Mouse (Mus musculus) limb, embryonic 15.5 days (tissue): ENCODE data around the gene Cfap65. TPM values are rescaled to one million over a fixed set of nuclear protein-coding genes. Genes with fewer than 3 reads are reported as not detected.

Source experiments
- ATAC-seq: fragments of 200-750 bp; cut with Nextera tagmentation; 2 replicates; pipeline ENCODE4 v1.8.0; 2017; ENCODE audit warnings: low read depth, moderate TSS enrichment; ENCODE audit not compliant: insufficient number of reproducible peaks, low FRiP score, low TSS enrichment
- H3K27ac ChIP-seq: fragments of 300-500 bp; sonication (generic); 2 replicates; pipeline ENCODE4 v1.5.1; 2015; ENCODE audit warnings: moderate library complexity, mild to moderate bottlenecking, inconsistent platforms
- H3K27me3 ChIP-seq: fragments of 300-500 bp; sonication (generic); 2 replicates; pipeline ENCODE4 v1.6.1; 2015; ENCODE audit warnings: inconsistent platforms
- H3K36me3 ChIP-seq: fragments of 300-500 bp; sonication (generic); 2 replicates; pipeline ENCODE4 v1.6.1; 2015; ENCODE audit warnings: inconsistent platforms
- H3K4me1 ChIP-seq: fragments of 300-500 bp; sonication (generic); 2 replicates; pipeline ENCODE4 v1.6.1; 2015; ENCODE audit warnings: inconsistent platforms
- H3K4me2 ChIP-seq: fragments of 300-500 bp; sonication (generic); 2 replicates; pipeline ENCODE4 v1.6.1; 2015; ENCODE audit warnings: mild to moderate bottlenecking, inconsistent platforms
- H3K4me3 ChIP-seq: fragments of 300-500 bp; sonication (generic); 2 replicates; pipeline ENCODE4 v1.5.1; 2015; ENCODE audit warnings: mild to moderate bottlenecking, inconsistent platforms
- H3K9ac ChIP-seq: fragments of 300-500 bp; sonication (generic); 2 replicates; pipeline ENCODE4 v1.6.1; 2015; ENCODE audit warnings: inconsistent platforms
- H3K9me3 ChIP-seq: fragments of 300-500 bp; sonication (generic); 2 replicates; pipeline ENCODE4 v1.6.1; 2016; ENCODE audit warnings: inconsistent platforms
- WGBS: fragments of 180-500 bp; shearing (Covaris S2); methylation state at CpG from one replicate; pipeline ENCODE4 v1.1.7; 2015; 5-methylcytosine and 5-hydroxymethylcytosine counted together
- polyA plus RNA-seq: library from polyadenylated mRNA; unstranded; fragments of >200 nt; fragmentation: Nextera tagmentation; extraction: Ambion mirVana; gene quantifications from 2 replicates; pipeline ENCODE4 v1.2.1, GENCODE M21; 2015

The Cfap65 gene
- polyA plus RNA-seq = not detected in 2 replicates

DNA sequence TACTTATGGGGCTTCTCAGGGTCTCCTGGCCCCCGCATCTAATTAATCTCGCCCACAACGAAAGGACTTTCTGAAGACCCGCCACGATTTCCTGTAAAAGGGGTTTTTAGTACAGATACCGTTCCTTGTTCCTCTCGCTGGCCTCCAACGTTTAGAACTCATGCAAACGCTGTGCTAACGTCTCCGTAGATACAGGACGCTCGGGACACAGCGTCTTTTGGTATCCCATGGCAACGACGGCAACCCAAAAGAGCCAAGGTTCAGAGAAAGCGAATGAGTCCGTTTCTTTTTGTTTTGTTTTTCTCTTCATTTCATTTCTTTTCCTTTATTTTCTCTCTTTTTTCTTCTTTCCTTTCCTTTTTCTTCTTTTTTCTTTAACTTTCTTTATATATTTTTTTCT lies at the start of gene Cfap65:
TSS of gene Cfap65 (minus strand) at position 198 of the 400 bp plus-strand sequence.
- ATAC-seq = no peak
- H3K4me2 ChIP-seq = 0 out of 2 replicates have a peak within 1 kb of the TSS, but pooled peaks have one; percentile 22
- 4% methylated on average over 18 of the region's 18 CpGs for WGBS
- H3K4me3 ChIP-seq = peak within 1 kb of the TSS; percentile 12; the same call in 1 of the 2 replicates
- H3K27ac ChIP-seq = no peak within 1 kb of the TSS
- no peak within 1 kb of the TSS for H3K9ac ChIP-seq
- H3K36me3 ChIP-seq = no peaks in the 10 kb centered on the region
- H3K9me3 ChIP-seq = no peaks in the 10 kb centered on the region
- 0 out of 2 replicates have a peak, but pooled peaks cover 2% of the 10 kb centered on the region for H3K4me1 ChIP-seq
- peaks cover 50% of the 10 kb centered on the region for H3K27me3 ChIP-seq

DNA sequence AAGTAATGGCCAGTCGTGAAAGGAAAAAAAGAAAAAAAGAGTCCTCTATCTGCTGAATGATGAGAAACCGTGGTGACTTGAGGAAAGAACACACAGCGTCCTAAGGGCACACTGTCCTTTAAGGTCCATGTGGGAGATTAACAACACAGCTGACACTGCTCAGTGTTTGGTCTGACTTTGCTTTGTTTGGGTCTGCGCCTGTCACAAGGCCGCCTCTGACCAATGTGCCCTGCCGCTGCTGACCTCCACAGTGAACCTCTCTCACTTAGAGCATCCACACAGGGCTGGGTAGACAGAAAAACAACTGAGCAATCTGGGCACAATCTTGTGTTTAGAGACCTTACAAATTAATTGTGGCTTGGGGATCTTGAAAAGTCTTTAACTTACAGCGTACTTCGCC lies 41.6 kb upstream of the Cfap65 start:
- WGBS = 82% methylated on average over 8 of the region's 8 CpGs
- no peak overlapping the region for H3K27ac ChIP-seq

DNA sequence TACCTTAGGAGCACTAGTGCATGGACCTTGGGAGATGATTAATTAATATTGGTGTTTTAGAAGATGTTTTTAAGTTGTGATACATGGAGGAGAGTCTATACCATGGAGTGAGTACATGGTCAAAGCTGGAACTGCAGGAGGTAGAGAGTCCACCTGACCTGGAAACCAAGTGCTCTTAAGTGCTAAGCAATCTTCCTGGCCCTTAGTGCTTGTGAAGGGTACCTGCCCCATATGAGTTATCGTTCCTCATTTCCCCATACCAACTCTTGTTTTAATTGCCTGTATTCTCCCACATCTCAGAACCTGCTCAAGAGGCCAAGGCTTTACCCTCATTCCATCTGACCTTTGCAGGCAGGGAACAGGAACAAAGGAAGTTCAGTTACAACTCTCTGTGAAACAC lies 40.5 kb upstream of the Cfap65 start:
- no peaks in the 10 kb centered on the region for H3K27me3 ChIP-seq
- H3K27ac ChIP-seq = no peak overlapping the region
- H3K4me2 ChIP-seq = no peak overlapping the region
- no peak for ATAC-seq
- H3K9me3 ChIP-seq = no peaks in the 10 kb centered on the region
- 74% methylated on average over 1 of the region's 1 CpGs for whole genome bisulfite sequencing
- no peak overlapping the region for H3K9ac ChIP-seq
- H3K36me3 ChIP-seq = no peaks in the 10 kb centered on the region
- peaks cover 6% of the 10 kb centered on the region; the same call in 1 of the 2 replicates for H3K4me1 ChIP-seq
- no peak overlapping the region for H3K4me3 ChIP-seq

More for the DNA sequence above, 41.6 kb upstream of the Cfap65 start:
- Histone ChIP-seq H3K4me2 (no peak overlapping the region), H3K36me3 (no peaks in the 10 kb centered on the region), H3K9me3 (no peaks in the 10 kb centered on the region), H3K4me1 (peaks cover 6% of the 10 kb centered on the region; the same call in 1 of the 2 replicates), H3K9ac (no peak overlapping the region), H3K4me3 (no peak overlapping the region), H3K27me3 (no peaks in the 10 kb centered on the region)
- no peak for ATAC-seq

DNA sequence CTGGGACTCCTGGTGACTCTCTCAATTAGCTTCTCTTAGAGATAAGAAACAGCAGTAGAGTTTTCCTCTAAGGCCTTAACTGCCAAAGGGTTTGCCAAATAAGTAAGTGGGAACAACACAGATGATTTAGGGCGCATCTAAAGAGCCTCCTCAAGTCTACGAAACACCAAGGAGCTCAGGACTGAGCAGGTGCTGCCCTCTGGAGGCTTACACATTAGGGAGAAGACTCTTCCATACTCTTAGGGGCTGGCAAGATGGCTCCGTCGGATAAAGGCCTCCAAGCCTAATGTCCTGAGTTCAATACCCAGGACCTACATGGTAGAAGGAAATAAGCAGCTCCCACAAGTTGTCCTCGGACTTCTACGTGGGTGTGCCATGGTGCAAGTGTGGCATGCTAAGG lies 38.2 kb upstream of the Cfap65 start:
- Histone ChIP-seq H3K9ac (no peak overlapping the region), H3K4me3 (no peak overlapping the region), H3K36me3 (no peaks in the 10 kb centered on the region), H3K4me1 (peaks cover 2% of the 10 kb centered on the region; the same call in 1 of the 2 replicates), H3K9me3 (no peaks in the 10 kb centered on the region), H3K4me2 (no peak overlapping the region), H3K27me3 (no peaks in the 10 kb centered on the region), H3K27ac (no peak overlapping the region)
- 79% methylated on average over 6 of the region's 6 CpGs for WGBS
- ATAC-seq = no peak

DNA sequence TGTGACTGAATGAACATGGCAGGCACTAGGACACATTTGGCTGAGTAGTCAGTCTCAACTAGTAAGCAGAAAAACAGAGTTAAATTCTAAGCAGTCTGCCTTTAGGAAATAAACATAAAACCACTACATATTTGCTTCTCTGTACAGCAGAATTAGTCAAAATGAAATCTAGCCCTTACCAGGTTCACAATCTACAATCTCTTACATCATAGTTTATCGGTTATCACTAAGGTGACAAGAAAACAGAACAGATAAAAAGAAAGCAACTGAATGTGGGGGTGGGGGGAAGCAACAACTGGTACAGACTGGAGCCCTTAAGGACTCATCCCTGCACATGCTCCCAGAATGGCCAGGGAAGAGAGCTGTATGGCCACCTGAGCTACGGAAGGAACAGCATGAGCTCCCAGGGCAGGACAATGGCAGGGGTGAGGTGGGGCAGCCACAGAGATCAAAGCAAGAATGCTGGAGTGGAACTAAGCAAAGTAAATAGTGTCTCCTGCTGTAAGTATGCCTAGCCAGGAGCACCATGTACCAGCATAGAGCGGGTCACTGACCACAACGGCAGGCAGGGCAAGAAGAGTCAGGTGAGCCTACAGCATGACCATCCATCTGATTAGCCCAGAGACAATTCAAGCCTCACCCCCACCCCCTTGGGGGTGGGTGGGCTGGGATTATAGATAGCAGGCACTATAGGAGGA lies 36.1 kb upstream of the Cfap65 start:
- Histone ChIP-seq H3K27ac (no peak overlapping the region), H3K27me3 (no peaks in the 10 kb centered on the region), H3K36me3 (no peaks in the 10 kb centered on the region), H3K4me1 (no peaks in the 10 kb centered on the region), H3K9ac (no peak overlapping the region), H3K4me3 (no peak overlapping the region), H3K4me2 (no peak overlapping the region), H3K9me3 (no peaks in the 10 kb centered on the region)
- ATAC-seq = no peak
- WGBS = 59% methylated on average over 4 of the region's 4 CpGs

DNA sequence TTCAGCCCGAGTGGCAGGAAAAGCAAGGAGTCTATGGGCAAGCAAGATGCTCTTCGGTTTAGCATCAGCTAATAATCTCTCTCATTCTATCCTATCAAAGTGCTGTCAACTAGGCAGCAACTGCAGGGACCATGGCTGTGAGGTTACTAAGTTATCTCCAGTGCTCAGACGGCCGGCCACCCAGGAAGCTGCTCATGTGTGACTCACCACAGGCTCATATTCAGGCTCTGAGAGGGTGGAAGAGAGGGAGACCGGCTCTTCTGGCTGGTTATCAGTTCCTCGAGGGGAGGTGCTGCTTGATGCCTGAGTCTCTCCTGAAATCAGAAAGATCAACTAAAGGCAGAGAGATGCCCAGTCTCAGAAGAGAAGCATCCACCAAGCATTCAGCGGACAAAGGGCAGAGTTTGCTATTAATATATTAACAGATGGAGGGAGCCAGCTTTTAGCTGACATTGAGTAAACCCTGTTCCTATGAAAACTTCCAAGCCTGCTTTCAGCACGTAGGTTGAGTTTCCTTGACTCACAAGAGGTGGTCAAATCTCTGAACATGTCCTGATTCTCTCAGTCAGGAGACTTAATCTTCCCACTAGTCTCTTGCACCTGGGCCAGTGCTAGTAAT lies 32.7 kb upstream of the Cfap65 start:
- no peak for ATAC-seq
- no peak overlapping the region for H3K4me2 ChIP-seq
- H3K9ac ChIP-seq = no peak overlapping the region
- no peaks in the 10 kb centered on the region for H3K27me3 ChIP-seq
- no peaks in the 10 kb centered on the region for H3K9me3 ChIP-seq
- WGBS = 64% methylated on average over 8 of the region's 8 CpGs
- H3K4me1 ChIP-seq = peaks cover 6% of the 10 kb centered on the region
- H3K27ac ChIP-seq = no peak overlapping the region
- no peaks in the 10 kb centered on the region for H3K36me3 ChIP-seq
- H3K4me3 ChIP-seq = no peak overlapping the region

DNA sequence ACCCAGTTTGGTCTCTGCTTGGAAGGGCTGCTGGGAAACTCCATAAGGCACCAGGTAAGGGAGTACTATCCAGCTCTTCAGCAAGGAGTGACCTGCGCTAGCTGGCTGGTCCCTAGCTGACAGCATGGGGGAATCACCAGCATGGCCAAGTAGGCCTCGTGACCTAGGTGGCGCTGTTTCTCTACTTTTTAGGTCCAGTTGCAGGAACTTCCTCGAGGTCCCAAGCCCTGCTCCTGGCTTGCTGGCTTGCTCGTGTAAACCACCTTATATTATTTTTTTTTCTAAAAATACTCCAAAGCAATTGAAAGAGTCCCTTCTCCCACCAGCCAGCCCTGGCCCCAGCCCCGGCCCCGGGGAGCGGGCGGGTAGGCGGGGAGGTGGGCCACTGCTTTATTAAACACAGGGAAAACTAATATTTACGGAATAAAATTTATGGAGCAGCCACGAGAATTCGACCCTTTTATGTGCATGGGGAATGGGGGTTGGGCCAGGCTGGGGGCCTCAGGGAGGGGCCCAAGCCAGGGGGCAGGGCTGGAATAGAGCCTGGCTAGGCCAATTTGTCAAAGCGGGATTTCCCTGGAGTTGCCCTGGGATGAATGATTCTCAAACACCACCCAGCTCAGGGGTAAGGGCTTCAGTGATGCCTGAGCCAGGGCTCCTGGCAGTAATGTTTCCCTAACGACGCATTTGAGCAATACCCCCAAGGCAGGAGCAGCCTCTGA lies 29.3 kb upstream of the Cfap65 start:
- no peaks in the 10 kb centered on the region for H3K36me3 ChIP-seq
- peak overlapping the region; percentile 45 for H3K4me2 ChIP-seq
- peaks cover 6% of the 10 kb centered on the region for H3K4me1 ChIP-seq
- 0 out of 2 replicates have a peak, but pooled peaks cover 3% of the 10 kb centered on the region for H3K27me3 ChIP-seq
- H3K4me3 ChIP-seq = peak overlapping the region; percentile 23
- ATAC-seq = peak; percentile 75
- H3K9ac ChIP-seq = no peak overlapping the region
- WGBS = 7% methylated on average over 16 of the region's 16 CpGs
- H3K9me3 ChIP-seq = no peaks in the 10 kb centered on the region
- H3K27ac ChIP-seq = peak overlapping the region; percentile 74

DNA sequence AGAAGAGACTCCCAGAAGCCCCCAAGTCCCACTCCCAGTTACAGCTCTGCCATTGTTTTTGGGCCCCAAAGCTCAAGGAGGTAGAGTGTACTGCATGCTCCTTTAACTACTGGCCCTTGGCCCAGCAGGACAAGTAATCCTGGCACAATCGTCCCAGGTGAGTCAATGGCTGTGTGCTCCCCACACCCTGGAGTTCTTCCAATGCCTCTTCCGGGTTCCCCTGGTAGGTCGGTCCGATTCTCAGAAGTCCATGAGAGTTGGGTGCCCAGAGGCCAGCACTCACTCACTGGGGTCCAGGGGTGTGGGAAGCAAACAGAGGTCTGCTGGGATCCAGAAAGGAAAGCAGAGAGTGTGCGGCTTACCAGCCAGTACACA lies 27.4 kb upstream of the Cfap65 start:
- H3K27me3 ChIP-seq = peaks cover 9% of the 10 kb centered on the region; the same call in 1 of the 2 replicates
- H3K9me3 ChIP-seq = no peaks in the 10 kb centered on the region
- ATAC-seq = no peak
- H3K4me2 ChIP-seq = no peak overlapping the region
- 95% methylated on average over 5 of the region's 5 CpGs for WGBS
- no peak overlapping the region for H3K9ac ChIP-seq
- no peak overlapping the region for H3K4me3 ChIP-seq
- no peak overlapping the region for H3K27ac ChIP-seq
- H3K36me3 ChIP-seq = no peaks in the 10 kb centered on the region
- peaks cover 6% of the 10 kb centered on the region for H3K4me1 ChIP-seq

DNA sequence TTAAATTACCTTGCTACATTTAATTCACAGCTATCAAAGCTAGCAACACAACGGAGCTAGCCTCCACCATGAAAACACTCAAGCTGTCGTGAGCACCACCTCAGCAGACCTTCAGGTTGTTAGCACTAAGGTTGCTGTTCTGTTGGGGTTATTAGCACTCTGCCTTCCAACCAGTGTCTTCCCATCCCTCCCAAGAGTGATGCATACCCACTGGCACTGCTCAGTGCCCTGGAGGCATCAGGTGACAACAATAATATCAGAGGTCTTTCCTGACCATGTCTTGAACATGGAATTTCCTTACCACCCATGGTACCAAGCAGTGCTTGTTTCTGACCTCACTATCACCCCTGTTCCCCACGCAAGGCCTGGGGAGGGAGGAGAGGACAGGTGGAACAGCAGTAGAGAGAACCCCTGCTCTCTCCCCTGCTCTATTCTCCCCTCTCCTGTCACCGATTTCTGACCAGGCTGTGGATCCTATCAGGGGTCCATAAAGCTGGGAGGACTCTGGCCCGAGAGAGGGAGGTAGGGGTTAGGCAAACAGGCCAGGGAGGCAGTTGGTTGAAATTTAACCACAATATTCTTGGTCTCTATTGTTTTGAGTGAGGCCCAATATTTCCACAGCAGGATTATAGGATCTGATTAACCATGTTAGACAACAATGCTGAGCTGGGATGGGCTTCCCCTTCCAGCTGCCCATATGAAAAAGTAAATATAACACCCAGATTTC lies 26.9 kb upstream of the Cfap65 start:
- H3K36me3 ChIP-seq = no peaks in the 10 kb centered on the region
- H3K27me3 ChIP-seq = peaks cover 14% of the 10 kb centered on the region
- no peak overlapping the region for H3K4me2 ChIP-seq
- peaks cover 6% of the 10 kb centered on the region for H3K4me1 ChIP-seq
- H3K9ac ChIP-seq = no peak overlapping the region
- ATAC-seq = no peak
- H3K27ac ChIP-seq = no peak overlapping the region
- H3K4me3 ChIP-seq = no peak overlapping the region
- WGBS = 68% methylated on average over 5 of the region's 5 CpGs
- no peaks in the 10 kb centered on the region for H3K9me3 ChIP-seq

DNA sequence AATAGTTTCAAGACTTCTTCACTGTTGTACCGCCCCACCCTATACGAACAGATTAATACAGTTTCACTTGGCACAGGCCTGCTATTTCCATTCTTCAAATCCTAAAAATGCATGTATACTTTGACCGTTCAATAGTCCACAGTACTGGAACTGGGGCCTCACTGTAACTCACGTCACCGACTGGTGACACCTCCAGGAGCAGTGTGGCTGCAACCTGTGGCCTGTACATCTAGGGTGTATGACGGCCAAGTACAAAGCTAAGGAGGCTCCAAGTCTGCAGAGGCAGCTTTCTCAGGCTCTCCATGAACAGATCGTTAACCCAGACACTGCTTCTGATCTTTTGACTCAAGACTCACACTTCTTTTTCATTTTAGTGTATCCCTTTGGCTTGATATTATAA lies 26.3 kb upstream of the Cfap65 start:
- H3K9me3 ChIP-seq = no peaks in the 10 kb centered on the region
- H3K36me3 ChIP-seq = no peaks in the 10 kb centered on the region
- H3K27me3 ChIP-seq = peaks cover 19% of the 10 kb centered on the region
- H3K9ac ChIP-seq = no peak overlapping the region
- 84% methylated on average over 7 of the region's 7 CpGs for WGBS
- peaks cover 6% of the 10 kb centered on the region for H3K4me1 ChIP-seq
- ATAC-seq = no peak
- H3K4me3 ChIP-seq = no peak overlapping the region
- H3K27ac ChIP-seq = no peak overlapping the region
- H3K4me2 ChIP-seq = no peak overlapping the region

DNA sequence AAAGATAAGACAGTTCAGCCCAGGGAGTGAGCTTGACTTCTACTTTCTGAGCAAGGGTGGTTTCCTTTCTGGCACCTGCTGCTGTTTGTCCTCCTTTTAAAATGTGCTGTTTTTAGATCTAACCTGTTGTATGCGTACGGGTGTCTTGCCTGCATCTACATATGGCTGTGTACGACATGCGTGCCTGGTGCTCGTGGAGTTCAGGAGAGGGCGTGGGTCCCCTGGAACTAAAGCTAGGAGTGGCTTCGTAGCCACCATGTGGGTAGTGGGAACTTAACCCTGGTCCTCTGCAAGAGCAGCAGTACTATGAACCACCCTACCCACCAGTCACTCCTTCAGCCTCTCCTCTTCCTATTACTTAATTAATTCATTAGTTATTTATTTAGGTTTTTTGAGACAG lies 24.7 kb upstream of the Cfap65 start:
- Histone ChIP-seq H3K27ac (no peak overlapping the region), H3K9me3 (no peaks in the 10 kb centered on the region), H3K27me3 (peaks cover 23% of the 10 kb centered on the region), H3K4me1 (peaks cover 5% of the 10 kb centered on the region), H3K36me3 (no peaks in the 10 kb centered on the region), H3K9ac (no peak overlapping the region), H3K4me2 (no peak overlapping the region), H3K4me3 (no peak overlapping the region)
- WGBS = 86% methylated on average over 7 of the region's 7 CpGs
- no peak for ATAC-seq
